Mouse (Mus musculus): ENCODE measurements around the gene Golga1.

GRCm38 (mm10) chr2:39008350-39008851 lies 56.9 kb downstream of the Golga1 start:
- TF ChIP-seq CTCF (IDR thresholded peaks at IDR 0.05; ENCODE audit: control insufficient read depth, insufficient read depth, insufficient replicate concordance, low read depth, low read length), result no peak
- TF ChIP-seq POLR2A (IDR thresholded peaks at IDR 0.05; ENCODE audit: control insufficient read depth, low read depth, low read length), result no peak; the same call in 1 of the 2 replicates

Data from testis, adult 2 months (tissue).